Mouse (Mus musculus) gastrocnemius, adult 18-20 months (tissue): Measurements from ENCODE around the gene Gtpbp2. TPM values are rescaled to one million over a fixed set of nuclear protein-coding genes. Genes with fewer than 3 reads are reported as not detected.

Source experiments
- DNase-seq: peaks from one replicate; pipeline ENCODE4 v3.0.0; 2021; ENCODE audit warnings: low spot score
- total RNA-seq, 2 experiments: library from RNA; stranded (reverse); gene quantifications; 2 replicates each; pipeline ENCODE4 v1.2.3; 2021

Gtpbp2 gene
- total RNA-seq, 2 experiments from 2014 or later = 41.0 to 41.4 TPM

GRCm38 (mm10) chr17:46152847-46153782 lies 7.7 kb upstream of the Gtpbp2 start, which contains the start of gene Mad2l1bp:
Gene Mad2l1bp (minus strand): TSS chr17:46153553.
- peak; percentile 94 for DNase-seq

DNA sequence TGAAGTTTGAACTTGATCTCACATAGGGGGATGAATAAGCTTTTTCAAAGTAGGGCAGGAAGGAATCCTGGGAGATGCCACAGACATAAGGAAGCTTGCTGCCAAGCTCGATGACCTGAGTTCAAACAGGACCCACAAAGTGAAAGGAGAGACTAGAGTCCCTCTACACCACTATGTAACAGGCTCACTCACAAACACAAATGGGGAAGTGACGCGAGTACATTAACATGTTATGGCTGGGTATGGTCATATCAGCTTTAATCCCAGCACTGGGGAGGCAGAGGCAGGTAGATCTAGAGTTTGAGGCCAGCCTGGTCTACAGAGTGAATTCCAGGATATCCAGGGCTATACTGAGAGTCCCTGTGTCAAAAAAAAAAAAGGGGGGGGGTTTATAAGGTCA lies 6.5 kb upstream of the Gtpbp2 start:
- no peak for DNase-seq

DNA sequence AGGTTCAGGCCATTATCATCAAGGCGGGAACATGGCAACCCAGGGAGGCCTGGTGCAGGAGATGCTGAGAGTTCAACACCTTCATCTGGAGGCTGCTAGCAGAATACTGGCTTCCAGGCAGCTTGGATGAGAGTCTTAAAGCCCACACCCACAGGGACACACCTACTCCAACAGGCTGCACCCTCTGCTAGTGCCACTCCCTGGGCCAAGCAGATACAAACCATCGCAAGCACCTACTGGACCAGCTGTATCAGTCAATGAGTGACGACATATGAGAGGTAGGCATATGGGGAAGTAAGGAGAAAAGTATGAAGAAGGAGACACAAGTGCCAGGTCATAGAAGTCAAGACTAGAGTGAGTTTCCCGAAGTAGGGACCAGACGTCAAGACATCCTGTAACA lies 4.2 kb upstream of the Gtpbp2 start:
- no peak for DNase-seq

- no peak for DNase-seq
These were observed 3.7 kb upstream of the Gtpbp2 start for GRCm38 (mm10) chr17:46157131-46157530.

DNA sequence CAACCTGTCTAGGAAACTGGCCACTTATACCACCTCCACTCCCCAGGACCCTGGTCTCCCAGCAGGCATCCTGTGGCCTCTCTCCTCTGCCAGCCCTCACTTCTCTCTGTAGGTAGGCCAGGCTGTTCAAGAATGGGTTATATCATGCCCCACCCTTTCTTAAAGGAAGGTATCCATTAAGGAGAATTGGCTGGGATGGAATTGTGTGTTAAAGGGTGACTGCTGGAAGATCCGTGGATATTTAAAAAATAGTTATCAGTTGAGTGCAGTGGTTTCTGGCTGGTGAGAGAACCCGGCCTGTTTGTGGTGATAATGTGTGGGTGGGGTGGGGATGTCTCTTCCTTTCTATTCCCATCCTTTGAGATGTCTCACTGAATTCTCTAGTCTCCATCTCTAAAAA lies 1.6 kb upstream of the Gtpbp2 start:
- no peak for DNase-seq

DNA sequence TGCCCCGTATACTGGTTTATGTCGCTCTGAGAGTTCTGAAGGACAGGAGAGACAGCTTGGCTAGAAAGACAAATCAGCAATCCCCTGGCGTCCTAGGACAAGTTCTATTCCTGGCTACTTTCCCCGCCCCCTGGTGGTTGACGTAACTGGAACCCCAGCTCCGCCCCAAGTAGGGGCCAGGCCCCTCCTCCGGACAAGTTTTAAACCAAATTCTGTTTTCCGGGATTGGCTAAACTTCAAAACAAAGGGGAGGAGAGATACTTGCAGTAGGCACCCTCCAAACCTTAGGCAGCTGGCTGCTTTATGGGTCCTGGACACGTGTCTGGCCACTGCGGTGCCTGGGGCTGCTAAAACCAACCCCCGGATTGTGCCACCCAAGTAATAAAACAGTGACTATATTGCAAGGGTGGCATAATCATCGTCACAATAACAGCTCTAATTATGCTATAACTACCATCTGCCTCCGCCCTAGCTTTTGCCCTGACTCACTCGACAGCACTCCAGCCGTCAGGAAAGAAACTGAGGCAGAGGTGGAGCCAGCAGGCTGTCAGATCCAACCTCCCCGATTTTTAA lies 656 bp upstream of the Gtpbp2 start:
- DNase-seq = peak; percentile 96

GRCm38 (mm10) chr17:46161179-46161578 lies 347 bp downstream of the Gtpbp2 start:
- DNase-seq = no peak

- no peak for DNase-seq
These were observed 878 bp downstream of the Gtpbp2 start for GRCm38 (mm10) chr17:46161710-46162109.

GRCm38 (mm10) chr17:46162551-46162950 lies 1.7 kb downstream of the Gtpbp2 start:
- no peak for DNase-seq

DNA sequence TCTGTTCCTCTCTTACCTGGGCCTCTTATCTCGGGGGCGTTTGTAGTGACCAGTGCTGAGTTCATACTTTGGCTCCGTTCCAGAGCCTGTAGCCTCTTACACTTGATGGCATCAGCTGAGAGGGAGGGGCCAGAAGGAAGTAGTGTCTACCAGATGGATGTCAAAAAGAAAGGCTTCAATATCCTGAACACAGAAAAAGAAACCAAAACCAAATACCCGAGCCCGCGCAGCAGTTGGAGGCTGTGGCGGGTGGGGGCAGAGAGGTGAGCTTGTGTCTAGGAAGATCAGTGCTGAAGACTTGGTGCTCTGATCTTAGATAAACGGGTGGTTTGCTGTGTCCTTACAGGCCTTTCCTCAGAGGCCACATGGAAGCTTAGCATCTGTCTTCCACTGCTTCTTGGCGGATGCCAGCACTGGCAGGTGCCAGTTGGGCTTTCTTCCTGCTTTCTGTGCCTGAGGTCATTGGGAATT lies 2.2 kb downstream of the Gtpbp2 start:
- no peak for DNase-seq

GRCm38 (mm10) chr17:46164301-46164700 lies 3.5 kb downstream of the Gtpbp2 start:
- DNase-seq = no peak

- no peak for DNase-seq
These were observed 4.0 kb downstream of the Gtpbp2 start for GRCm38 (mm10) chr17:46164791-46165190.

DNA sequence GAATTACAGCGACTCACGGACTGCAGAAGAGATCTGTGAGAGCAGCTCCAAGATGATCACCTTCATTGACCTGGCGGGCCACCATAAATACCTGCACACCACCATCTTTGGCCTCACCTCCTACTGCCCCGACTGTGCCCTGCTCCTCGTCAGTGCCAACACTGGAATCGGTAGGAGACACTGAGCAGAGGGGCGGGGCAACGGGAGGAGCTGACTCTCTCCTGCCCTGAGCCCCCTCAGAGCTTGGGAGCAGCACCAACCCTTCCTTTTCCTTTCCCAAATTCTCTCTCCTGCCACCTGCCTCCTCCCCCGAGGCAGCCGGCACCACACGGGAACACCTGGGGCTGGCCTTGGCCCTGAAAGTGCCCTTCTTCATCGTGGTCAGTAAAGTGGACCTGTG lies 4.6 kb downstream of the Gtpbp2 start:
- no peak for DNase-seq

GRCm38 (mm10) chr17:46166270-46166669 lies 5.4 kb downstream of the Gtpbp2 start:
- no peak for DNase-seq

GRCm38 (mm10) chr17:46167014-46167413 lies 6.2 kb downstream of the Gtpbp2 start:
- peak; percentile 38 for DNase-seq

GRCm38 (mm10) chr17:46168318-46168717 lies 7.5 kb downstream of the Gtpbp2 start:
- DNase-seq = no peak

DNA sequence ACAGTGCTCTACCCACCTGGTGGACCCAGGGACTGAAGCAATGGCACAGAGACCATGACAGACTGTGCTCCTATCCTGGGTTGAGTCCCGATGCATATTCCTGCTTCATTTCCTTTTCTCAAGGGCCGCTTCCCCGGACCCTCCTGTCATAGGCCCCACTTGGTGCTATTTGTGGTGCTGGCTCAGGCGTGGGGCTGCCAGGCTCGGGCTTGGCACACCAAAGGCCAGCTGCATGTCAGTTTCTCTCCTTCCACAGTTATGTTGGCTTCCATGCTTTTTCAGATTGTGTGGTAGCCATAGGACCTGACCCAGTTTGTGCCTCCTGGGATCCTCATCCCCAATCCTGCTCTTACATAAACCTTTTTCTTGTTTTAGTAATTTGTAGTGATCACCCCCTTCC lies 7.9 kb downstream of the Gtpbp2 start:
- DNase-seq = no peak

DNA sequence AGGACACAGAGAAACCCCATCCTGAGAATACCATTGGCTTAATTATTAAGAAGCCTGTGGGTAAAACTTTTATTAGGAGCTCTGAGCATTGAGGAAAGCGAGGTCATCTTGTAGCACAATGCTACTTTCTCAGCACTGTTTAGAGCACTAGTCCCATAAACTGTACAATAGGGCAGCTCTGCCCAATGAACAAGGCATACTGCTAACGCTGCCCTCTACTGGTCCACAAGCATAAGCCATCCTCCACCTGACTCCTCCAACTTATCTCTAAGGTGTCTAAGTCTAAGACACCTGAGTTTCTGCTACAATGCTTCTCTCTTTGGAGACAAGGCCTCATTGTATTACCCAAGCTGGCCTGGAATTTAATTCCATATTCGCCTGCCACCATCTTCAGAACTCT lies 9.7 kb downstream of the Gtpbp2 start:
- no peak for DNase-seq

GRCm38 (mm10) chr17:46182273-46182672 lies 21.4 kb downstream of the Gtpbp2 start:
- DNase-seq = no peak

GRCm38 (mm10) chr17:46188829-46189228 lies 28.0 kb downstream of the Gtpbp2 start:
- DNase-seq = no peak

- no peak for DNase-seq
These were observed 40.3 kb downstream of the Gtpbp2 start for GRCm38 (mm10) chr17:46201151-46201550.

- peak; percentile 90 for DNase-seq
These were observed 41.7 kb downstream of the Gtpbp2 start, which contains the start of the genes Polh and Xpo5 for GRCm38 (mm10) chr17:46202421-46203071. Gene Polh (minus strand): TSS chr17:46202645. Gene Xpo5 (plus strand): TSS chr17:46202782.
